Mouse (Mus musculus) left cerebral cortex, postnatal 25 days (tissue): ENCODE measurements around the gene Polr2g. TPM values are rescaled to one million over a fixed set of nuclear protein-coding genes. Genes with fewer than 3 reads are reported as not detected.

ENCODE experiments used
- DNase-seq, 2 experiments: peaks; one replicate each; pipeline ENCODE4 v3.0.0; 2022; ENCODE audit warnings: low spot score in 2 of 2, mixed read lengths in 1 of 2
- intact Hi-C: fragments of 180-260 bp; cut with DNase I; formaldehyde crosslinking; loops from one replicate; pipeline ENCODE4 v1.15.1; 2025
- total RNA-seq, 2 experiments: library from RNA; stranded (reverse); gene quantifications; 2 replicates each; pipeline ENCODE4 v1.2.3; 2021

Polr2g gene
- total RNA-seq, 2 experiments from 2014 or later, result 107 to 113 TPM

- intact Hi-C loops, result loop anchor here (1.0 to 5.0 kb wide), 5 partner anchors 17 to 253 kb away; partner anchors contain the start of genes 1700092M07Rik, Nxf1, Polr2g and Stx5a
- DNase-seq, result peak; percentile 99
Measured at GRCm38 (mm10) chr19:8819596-8820423, 21.4 kb upstream of the Polr2g start, which contains the start of gene Hnrnpul2. Hnrnpul2 (plus strand) TSS chr19:8820010.

- DNase-seq, result peak; percentile 96 to 100
- intact Hi-C loops, result loop anchor here (1.0 to 5.0 kb wide), 4 partner anchors 16 to 252 kb away; partner anchors contain the start of genes Nxf1, Polr2g and Zbtb3
Measured at GRCm38 (mm10) chr19:8818801-8819595, 20.6 kb upstream of the Polr2g start, which contains the start of gene Ttc9c. Ttc9c (minus strand) TSS chr19:8819333.

- intact Hi-C loops, result loop anchor here (2.0 to 5.0 kb wide), 3 partner anchors 16 to 251 kb away; partner anchors contain the start of genes Nxf1 and Zbtb3
- no peak for DNase-seq
Measured at GRCm38 (mm10) chr19:8818301-8818798, 20.0 kb upstream of the Polr2g start.

GRCm38 (mm10) chr19:8817001-8817400, 18.6 kb upstream of the Polr2g start:
- DNase-seq, result no peak
- intact Hi-C loops, result loop anchor here (5.0 kb wide), 2 partner anchors 60 to 250 kb away; partner anchors contain the start of gene Nxf1

- DNase-seq, result no peak
- intact Hi-C loops, result loop anchor here (5.0 kb wide), 2 partner anchors 59 to 249 kb away; partner anchors contain the start of gene Nxf1
Measured at GRCm38 (mm10) chr19:8815812-8816211, 17.4 kb upstream of the Polr2g start.

GRCm38 (mm10) chr19:8806810-8807209, 8.4 kb upstream of the Polr2g start:
- DNase-seq, result no peak
- intact Hi-C loops, result no loop called here

GRCm38 (mm10) chr19:8803879-8804660, 5.7 kb upstream of the Polr2g start:
- intact Hi-C loops, result loop anchor here (2.0 kb wide), 1 partner anchor 15 kb away; the partner anchor contains the start of gene Ttc9c

GRCm38 (mm10) chr19:8803204-8803780, 4.9 kb upstream of the Polr2g start:
- no peak for DNase-seq
- intact Hi-C loops, result loop anchor here (2.0 kb wide), 1 partner anchor 16 kb away; the partner anchor contains the start of gene Ttc9c

More at GRCm38 (mm10) chr19:8803879-8804660, 5.7 kb upstream of the Polr2g start:
- DNase-seq, result no peak

- intact Hi-C loops, result loop anchor here (2.0 kb wide), 1 partner anchor 17 kb away; the partner anchor contains the start of gene Ttc9c
- peak; percentile 96 to 99 for DNase-seq
Measured at GRCm38 (mm10) chr19:8802130-8802821, 3.9 kb upstream of the Polr2g start, which contains the start of gene Zbtb3. Zbtb3 (plus strand) TSS chr19:8802555.

GRCm38 (mm10) chr19:8798947-8799315, 554 bp upstream of the Polr2g start:
- intact Hi-C loops, result loop anchor here (1.0 kb wide), 1 partner anchor 20 kb away; the partner anchor contains the start of gene Ttc9c
- DNase-seq, result no peak

- DNase-seq, result peak in 1 of 2 experiments; percentile 69
- intact Hi-C loops, result no loop called here
Measured at GRCm38 (mm10) chr19:8790171-8790570, 8.2 kb downstream of the Polr2g start.

GRCm38 (mm10) chr19:8789171-8789570, 9.2 kb downstream of the Polr2g start:
- peak in 1 of 2 experiments; percentile 60 for DNase-seq
- intact Hi-C loops, result no loop called here

- intact Hi-C loops, result no loop called here
- DNase-seq, result no peak
Measured at GRCm38 (mm10) chr19:8788521-8788920, 9.9 kb downstream of the Polr2g start.

- intact Hi-C loops, result no loop called here
- peak; percentile 93 to 98 for DNase-seq
Measured at GRCm38 (mm10) chr19:8786008-8786781, 12.2 kb downstream of the Polr2g start, which contains the start of gene Taf6l. Taf6l (minus strand) TSS chr19:8786417.

- DNase-seq, result peak in 1 of 2 experiments; percentile 18
- intact Hi-C loops, result no loop called here
Measured at GRCm38 (mm10) chr19:8774951-8775421, 23.4 kb downstream of the Polr2g start.

GRCm38 (mm10) chr19:8774086-8774835, 24.1 kb downstream of the Polr2g start, which contains the start of gene Tmem179b:
Tmem179b (minus strand) TSS chr19:8774467.
- peak; percentile 97 for DNase-seq
- intact Hi-C loops, result no loop called here
